Mouse (Mus musculus) gastrocnemius, postnatal 36 days (tissue): ENCODE data around the gene Mknk2. TPM values are rescaled to one million over a fixed set of nuclear protein-coding genes. Genes with fewer than 3 reads are reported as not detected.

Experiments used
- DNase-seq, 2 experiments: peaks; one replicate each; pipeline ENCODE4 v3.0.0; 2022
- intact Hi-C: fragments of 180-260 bp; cut with DNase I; formaldehyde crosslinking; loops from one replicate; pipeline ENCODE4 v1.15.1; 2025
- total RNA-seq, 2 experiments: library from RNA; stranded (reverse); gene quantifications; 2 replicates each; pipeline ENCODE4 v1.2.3; 2021

Mknk2 gene
- total RNA-seq, 2 experiments from 2014 or later, result 216 to 227 TPM

GRCm38 (mm10) chr10:80674161-80674711 is 3.7 kb downstream of the Mknk2 start:
- peak in 1 of 2 experiments; percentile 63 for DNase-seq
- intact Hi-C loops, result no loop called here

GRCm38 (mm10) chr10:80673690-80674089 is 4.2 kb downstream of the Mknk2 start:
- intact Hi-C loops, result no loop called here
- no peak for DNase-seq

- DNase-seq, result no peak
- intact Hi-C loops, result no loop called here
These were observed 5.8 kb downstream of the Mknk2 start for GRCm38 (mm10) chr10:80671936-80672690.

DNA sequence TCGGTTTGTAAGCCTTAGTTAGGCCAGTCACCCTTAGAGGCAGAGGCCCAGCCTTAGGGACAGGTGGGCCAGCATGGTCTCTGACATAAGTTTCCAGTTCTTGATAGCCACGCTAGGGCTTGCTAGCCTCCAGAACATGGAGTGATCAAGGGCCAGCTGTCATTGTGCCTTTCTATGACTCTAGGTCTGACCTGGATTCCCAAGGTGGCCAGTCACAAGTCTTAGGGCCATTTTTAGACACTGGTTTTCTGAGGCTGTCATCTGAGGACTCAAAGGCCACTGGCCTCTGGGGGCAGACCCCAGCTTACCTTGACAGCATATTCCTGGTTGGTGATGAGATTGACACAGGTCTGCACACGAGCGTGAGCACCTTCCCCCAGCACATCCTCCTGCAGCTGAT is 6.7 kb downstream of the Mknk2 start:
- DNase-seq, result no peak
- intact Hi-C loops, result no loop called here

GRCm38 (mm10) chr10:80670531-80670930 is 7.4 kb downstream of the Mknk2 start:
- intact Hi-C loops, result no loop called here
- no peak for DNase-seq

GRCm38 (mm10) chr10:80669737-80670485 is 8.0 kb downstream of the Mknk2 start:
- DNase-seq, result peak; percentile 55 to 60

GRCm38 (mm10) chr10:80669018-80669417 is 8.9 kb downstream of the Mknk2 start:
- intact Hi-C loops, result no loop called here
- no peak for DNase-seq

More at GRCm38 (mm10) chr10:80669737-80670485, 8.0 kb downstream of the Mknk2 start:
- intact Hi-C loops, result no loop called here

GRCm38 (mm10) chr10:80668614-80669013 is 9.3 kb downstream of the Mknk2 start:
- DNase-seq, result peak; percentile 54 to 77

DNA sequence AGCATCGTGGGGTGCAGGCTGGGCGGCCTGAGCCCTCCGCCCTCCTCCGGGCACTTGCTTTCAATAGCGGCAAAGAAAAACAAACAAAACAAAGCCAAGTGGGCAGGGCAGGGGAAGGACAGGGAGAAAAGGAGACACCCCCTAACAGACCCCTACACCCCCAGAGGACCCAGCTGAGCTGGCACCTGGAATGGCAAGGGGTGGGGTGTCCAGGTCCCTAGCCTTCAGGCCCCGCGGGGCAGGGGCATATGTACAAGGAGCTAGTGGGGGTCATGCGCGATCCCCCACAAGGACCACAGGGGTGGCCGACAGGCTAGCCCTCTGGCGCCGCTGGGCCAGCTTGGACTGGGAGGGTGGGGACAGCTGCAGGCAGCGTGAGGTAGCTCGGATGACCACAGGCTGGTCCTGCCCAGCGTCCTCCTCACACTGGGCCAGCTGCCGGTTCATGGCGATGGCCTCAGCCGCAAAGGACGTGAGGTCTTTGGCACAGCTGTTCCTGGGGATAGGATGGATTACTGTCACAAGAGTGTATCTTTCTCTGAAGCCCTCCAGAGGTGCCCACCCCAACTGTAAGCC is 11.0 kb downstream of the Mknk2 start:
- peak; percentile 42 to 46 for DNase-seq
- intact Hi-C loops, result no loop called here

More at GRCm38 (mm10) chr10:80668614-80669013, 9.3 kb downstream of the Mknk2 start:
- intact Hi-C loops, result no loop called here

DNA sequence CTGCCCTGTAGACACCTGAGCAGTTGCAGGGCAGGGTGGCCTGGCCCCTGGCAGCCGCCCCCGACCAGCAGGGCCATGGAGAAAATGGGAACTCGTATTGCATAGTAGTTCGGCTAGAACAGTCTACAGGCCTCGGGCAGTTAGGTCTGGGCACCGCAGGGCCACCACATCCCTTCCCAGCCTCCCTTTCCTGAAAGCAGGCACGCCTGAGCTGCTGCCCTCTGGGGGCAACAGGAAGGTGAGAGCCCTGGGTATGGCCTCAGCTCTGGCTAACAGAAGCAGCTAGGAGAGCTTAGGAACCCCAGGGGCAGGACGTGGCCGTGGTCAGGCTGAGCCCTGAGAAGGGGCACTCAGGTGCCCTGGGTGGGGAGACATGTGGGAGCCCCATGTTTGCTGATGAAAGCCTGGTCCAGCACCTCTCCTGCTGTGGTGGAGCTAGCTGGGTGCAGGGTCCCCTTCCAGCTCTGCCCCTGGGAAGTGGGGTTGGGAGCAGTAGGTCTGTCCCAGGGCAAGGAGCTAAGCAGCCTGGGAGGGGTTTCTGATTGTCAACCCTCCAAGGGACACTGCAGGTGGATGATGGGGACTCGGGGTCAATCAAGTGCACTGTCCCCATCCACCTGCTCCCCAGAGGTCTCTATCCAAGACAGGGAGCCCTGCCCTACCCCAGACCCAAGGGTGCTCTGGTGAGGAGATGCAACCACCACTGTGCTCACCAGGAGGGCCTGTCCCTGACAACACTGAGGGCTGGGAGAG is 11.8 kb downstream of the Mknk2 start:
- no peak for DNase-seq
- intact Hi-C loops, result no loop called here

DNA sequence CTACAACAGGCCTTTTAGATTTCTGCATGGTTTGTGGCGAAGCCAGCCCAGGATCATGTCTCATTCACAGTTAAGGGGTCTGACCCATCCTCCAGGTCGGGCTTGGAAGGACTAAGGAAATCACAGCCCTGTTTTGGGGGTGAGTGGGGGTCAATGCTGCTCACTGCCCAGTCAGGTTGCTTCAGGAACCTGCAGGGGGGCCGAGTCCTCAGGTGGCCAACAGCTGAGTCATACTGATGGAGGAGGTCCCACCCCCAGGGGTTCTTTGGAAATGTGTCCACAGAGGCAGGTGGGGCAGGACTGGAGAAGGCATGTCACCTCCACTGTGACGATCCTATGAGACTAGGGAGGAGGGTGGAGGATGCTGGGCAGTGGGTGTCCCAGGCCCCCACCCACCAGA is 12.5 kb downstream of the Mknk2 start:
- DNase-seq, result no peak
- intact Hi-C loops, result no loop called here

- DNase-seq, result peak; percentile 82 to 89
- intact Hi-C loops, result no loop called here
These were observed 12.9 kb downstream of the Mknk2 start for GRCm38 (mm10) chr10:80665016-80665380.

- intact Hi-C loops, result no loop called here
- peak; percentile 86 to 94 for DNase-seq
These were observed 13.5 kb downstream of the Mknk2 start for GRCm38 (mm10) chr10:80664197-80665015.

DNA sequence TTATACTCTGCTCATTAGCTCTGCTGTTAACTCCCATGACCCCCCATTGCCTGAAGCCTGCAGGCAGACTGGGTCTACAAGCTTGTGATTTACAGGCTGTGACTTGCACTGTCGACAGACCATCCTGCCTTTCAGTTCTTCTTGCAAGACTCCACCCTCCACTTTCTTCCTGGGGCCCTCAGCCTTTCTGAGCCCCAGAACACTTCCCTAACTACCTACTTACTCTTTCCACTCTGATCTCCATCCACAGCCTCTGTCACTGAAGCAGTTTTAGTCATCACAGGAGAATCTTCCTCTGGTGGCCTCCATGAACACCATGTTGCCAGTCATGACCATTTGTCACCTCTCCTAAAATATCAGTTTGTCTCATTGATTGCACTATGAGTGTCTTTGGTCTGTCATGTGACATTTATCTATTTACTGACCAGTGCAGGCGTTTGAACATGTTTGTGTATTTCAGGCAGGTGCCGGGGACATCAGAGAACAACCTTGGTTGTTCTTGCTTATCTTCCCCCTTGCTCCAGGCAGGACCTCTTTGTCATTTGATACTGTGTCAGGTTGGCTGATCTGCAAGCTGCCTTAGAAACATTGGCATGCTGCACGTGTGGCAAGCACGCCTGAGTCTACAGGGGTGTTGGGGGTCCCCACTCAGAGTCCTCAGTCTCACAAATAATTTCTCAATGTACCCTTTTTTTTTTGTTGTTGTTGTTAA is 14.3 kb downstream of the Mknk2 start:
- no peak for DNase-seq
- intact Hi-C loops, result no loop called here

DNA sequence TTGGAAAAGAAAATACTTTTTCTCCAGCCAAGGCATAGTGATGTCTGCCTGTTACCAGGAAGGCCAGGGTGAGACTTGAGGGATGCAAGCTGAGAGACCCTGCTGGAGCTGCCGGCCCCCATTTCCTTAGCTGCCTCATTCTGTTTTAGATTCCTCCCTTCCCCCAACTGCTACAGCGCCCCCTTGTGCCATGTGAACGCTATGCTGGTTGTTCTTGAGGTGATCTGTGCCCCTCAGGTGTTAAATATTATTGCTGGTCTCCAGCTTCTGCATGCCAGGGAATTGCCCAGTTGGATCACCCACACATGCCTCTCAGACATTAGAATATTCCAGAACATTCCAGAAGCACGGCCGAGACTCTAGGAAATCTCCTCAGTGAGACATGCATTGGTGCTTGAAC is 16.8 kb downstream of the Mknk2 start:
- DNase-seq, result no peak
- intact Hi-C loops, result no loop called here

DNA sequence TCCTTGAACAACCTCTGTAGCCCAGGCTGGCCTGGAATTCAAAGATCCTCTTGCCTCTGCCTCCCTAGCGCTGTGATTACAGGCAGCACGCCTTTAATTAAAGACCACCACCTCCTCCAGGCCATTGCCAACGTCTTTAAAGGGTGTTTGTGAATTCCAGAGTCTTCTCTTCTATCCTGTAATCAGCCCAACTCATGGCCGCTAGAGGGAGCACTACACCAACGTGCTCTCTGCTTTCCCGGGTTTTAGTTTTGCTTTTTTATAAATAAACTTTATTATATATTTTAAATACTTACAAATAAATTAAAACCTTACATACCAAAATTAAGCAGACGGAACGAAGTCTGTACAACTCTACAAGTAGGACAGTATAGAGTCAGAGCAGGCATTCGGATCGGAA is 18.7 kb downstream of the Mknk2 start:
- peak; percentile 53 to 67 for DNase-seq
- intact Hi-C loops, result loop anchor here (2.0 kb wide), 1 partner anchor 26 kb away; no protein-coding TSS in a partner anchor

- no peak for DNase-seq
These were observed 19.1 kb downstream of the Mknk2 start for GRCm38 (mm10) chr10:80658841-80659202.

GRCm38 (mm10) chr10:80658194-80658840 is 19.6 kb downstream of the Mknk2 start:
- intact Hi-C loops, result loop anchor here (2.0 kb wide), 1 partner anchor 26 kb away; no protein-coding TSS in a partner anchor
- no peak for DNase-seq

More at GRCm38 (mm10) chr10:80658841-80659202, 19.1 kb downstream of the Mknk2 start:
- intact Hi-C loops, result loop anchor here (2.0 kb wide), 1 partner anchor 26 kb away; no protein-coding TSS in a partner anchor
